ENCODE assay signal across 11 mouse cellular contexts in genomic region chr8:77773256-77773655, GRCm38 (mm10). TPM values are rescaled to one million over a fixed set of nuclear protein-coding genes. Genes with fewer than 3 reads are reported as not detected.
DNase-seq lines count a peak whose midpoint lies in the region; ATAC-seq and TF ChIP-seq lines count a peak whose summit lies in the region.
"Had no signal": no experiment of that assay in that cellular context is flagged by ENCODE, and none has a peak within 500 bp of the region (broad histone marks: within the 10 kb centered on the region; RNA-seq: fewer than 3 reads in every experiment).

No protein-coding gene starts in this region.

- no peak overlapping the region for H3K4me3 ChIP-seq in heart, embryonic 12.5 days
- no peak overlapping the region for H3K4me3 ChIP-seq in lung, postnatal 0 days (ENCODE audit: low read depth, low read length)
- no peak overlapping the region for H3K4me3 ChIP-seq in MEL (ENCODE audit: control insufficient read depth in 1 of 2, insufficient read depth in 1 of 2, low read depth in 2 of 2, low read length in 2 of 2)
- H3K4me3 ChIP-seq: hindbrain, embryonic 12.5 days; midbrain, embryonic 12.5 days had no signal

- no peaks in the 10 kb centered on the region for H3K79me2 ChIP-seq in MEL (ENCODE audit: control insufficient read depth, insufficient read depth, low read length, poor library complexity)

- H3K4me2 ChIP-seq in heart, embryonic 12.5 days: no peak overlapping the region
- no peak overlapping the region for H3K4me2 ChIP-seq in lung, postnatal 0 days (replicated peaks; ENCODE audit: low read depth, low read length)
- H3K4me2 ChIP-seq: hindbrain, embryonic 12.5 days; midbrain, embryonic 12.5 days had no signal

- no peak overlapping the region for H3K9ac ChIP-seq in heart, embryonic 12.5 days
- no peak overlapping the region for H3K9ac ChIP-seq in lung, postnatal 0 days (replicated peaks; ENCODE audit: low read depth)
- H3K9ac ChIP-seq in MEL (ENCODE audit: control insufficient read depth, low read depth, low read length, poor library complexity, severe bottlenecking): no peak overlapping the region
- H3K9ac ChIP-seq: hindbrain, embryonic 12.5 days; midbrain, embryonic 12.5 days had no signal

- TF ChIP-seq POLR2A in MEL (IDR thresholded peaks at IDR 0.05; ENCODE audit: control insufficient read depth in 1 of 2, insufficient read depth in 1 of 2, low read depth in 1 of 2, low read length in 2 of 2, poor library complexity in 1 of 2): no peak

- no peak for DNase-seq in heart, adult 18-20 months
- DNase-seq in lung, postnatal 0 days (ENCODE audit: low spot score): no peak
- no peak for DNase-seq in lung, postnatal 10 days
- DNase-seq in MEL (ENCODE audit: low read depth, low spot score): peak; percentile 2
- DNase-seq: thymus, adult 2 months had no signal

- H3K9me3 ChIP-seq in heart, embryonic 12.5 days (replicated peaks): no peaks in the 10 kb centered on the region; the same call in 1 of the 2 replicates
- no peaks in the 10 kb centered on the region for H3K9me3 ChIP-seq in lung, postnatal 0 days (ENCODE audit: low read length)
- H3K9me3 ChIP-seq in MEL (replicated peaks; ENCODE audit: insufficient read depth, low read length): no peaks in the 10 kb centered on the region
- H3K9me3 ChIP-seq: hindbrain, embryonic 12.5 days; midbrain, embryonic 12.5 days had no signal

- peak overlapping the region; percentile 72 for H3K27ac ChIP-seq in heart, embryonic 12.5 days (ENCODE audit: poor library complexity, severe bottlenecking)
- no peak overlapping the region for H3K27ac ChIP-seq in lung, postnatal 0 days (ENCODE audit: low read length)
- H3K27ac ChIP-seq in MEL (ENCODE audit: control insufficient read depth, low read depth, low read length): no peak overlapping the region
- H3K27ac ChIP-seq: hindbrain, embryonic 12.5 days; midbrain, embryonic 12.5 days had no signal

- no peak for TF ChIP-seq EP300 in lung, postnatal 0 days (IDR thresholded peaks at IDR 0.05)
- no peak for TF ChIP-seq EP300 in MEL (IDR thresholded peaks at IDR 0.05; ENCODE audit: low read depth in 1 of 2, low read length in 2 of 2)

- H3K27me3 ChIP-seq in heart, embryonic 12.5 days (replicated peaks): no peaks in the 10 kb centered on the region
- no peaks in the 10 kb centered on the region for H3K27me3 ChIP-seq in lung, postnatal 0 days (replicated peaks; ENCODE audit: insufficient read depth, low read length)
- H3K27me3 ChIP-seq in MEL (ENCODE audit: control insufficient read depth in 1 of 2, insufficient read depth in 2 of 2, low read length in 2 of 2): no peaks in the 10 kb centered on the region; a peak in 1 of 4 replicates
- H3K27me3 ChIP-seq: hindbrain, embryonic 12.5 days; midbrain, embryonic 12.5 days had no signal

- no peaks in the 10 kb centered on the region for H3K36me3 ChIP-seq in heart, embryonic 12.5 days
- no peaks in the 10 kb centered on the region for H3K36me3 ChIP-seq in lung, postnatal 0 days (ENCODE audit: insufficient read depth, low read length)
- no peaks in the 10 kb centered on the region for H3K36me3 ChIP-seq in MEL (ENCODE audit: control insufficient read depth in 1 of 2, insufficient read depth in 2 of 2, low read length in 2 of 2)
- H3K36me3 ChIP-seq: hindbrain, embryonic 12.5 days; midbrain, embryonic 12.5 days had no signal

- peaks cover 17% of the 10 kb centered on the region for H3K4me1 ChIP-seq in heart, embryonic 12.5 days (replicated peaks)
- no peaks in the 10 kb centered on the region for H3K4me1 ChIP-seq in lung, postnatal 0 days (ENCODE audit: insufficient read depth, low read depth, low read length)
- no peaks in the 10 kb centered on the region for H3K4me1 ChIP-seq in MEL (ENCODE audit: control insufficient read depth in 1 of 2, insufficient read depth in 2 of 2, low read length in 2 of 2)
- H3K4me1 ChIP-seq: hindbrain, embryonic 12.5 days had no signal

- no peak; the same call in 1 of the 2 replicates for TF ChIP-seq RAD21 in MEL (IDR thresholded peaks at IDR 0.05; ENCODE audit: low read depth, low read length)

- peak; percentile 61 for TF ChIP-seq CTCF in lung, postnatal 0 days (IDR thresholded peaks at IDR 0.05)
- TF ChIP-seq CTCF in MEL (IDR thresholded peaks at IDR 0.05 in 2 of 3, conservative IDR thresholded peaks at IDR 0.05 in 1 of 3; ENCODE audit: control insufficient read depth in 1 of 3, insufficient read depth in 1 of 3, low read depth in 2 of 3, low read length in 3 of 3, poor library complexity in 1 of 3, severe bottlenecking in 1 of 3): peak; percentile 40 to 61 (median 40); a peak in 5 of 6 replicates

- no peak for ATAC-seq in heart, embryonic 12.5 days (ENCODE audit: insufficient number of reproducible peaks, low FRiP score)
- no peak for ATAC-seq in lung, postnatal 0 days
- peak; percentile 55; the same call in 1 of the 2 replicates for ATAC-seq in megakaryocyte progenitor cell, adult 5-6 weeks (replicated peaks; ENCODE audit: poor library complexity)
- ATAC-seq in megakaryocyte, adult 5-6 weeks (ENCODE audit: poor library complexity, severe bottlenecking): no peak

- 67% methylated on average over 5 of the region's 5 CpGs for WGBS in heart, embryonic 12.5 days
- WGBS in lung, postnatal 0 days: 82% methylated on average over 5 of the region's 5 CpGs

TF ChIP-seq in MEL, 35 proteins besides CTCF, POLR2A, EP300 and RAD21:
- TF ChIP-seq POLR2AphosphoS2 (IDR thresholded peaks at IDR 0.05; ENCODE audit: low read length) (no peak), MAZ (IDR thresholded peaks at IDR 0.05; ENCODE audit: low read depth, low read length) (no peak), GATA1 (IDR thresholded peaks at IDR 0.05; ENCODE audit: low read depth, low read length) (no peak), ZNF384 (IDR thresholded peaks at IDR 0.05; ENCODE audit: low read depth, low read length) (no peak), MAFK (IDR thresholded peaks at IDR 0.05; ENCODE audit: borderline replicate concordance, low read depth, low read length) (no peak), MEF2A (IDR thresholded peaks at IDR 0.05; ENCODE audit: extremely low read depth, insufficient replicate concordance, low read depth, low read length, poor library complexity, severe bottlenecking) (no peak), ZMIZ1 (IDR thresholded peaks at IDR 0.05; ENCODE audit: low read depth, low read length) (no peak), E2F4 (IDR thresholded peaks at IDR 0.05; ENCODE audit: borderline replicate concordance, low read depth, low read length) (no peak), NELFE (IDR thresholded peaks at IDR 0.05; ENCODE audit: low read depth, low read length) (no peak), MYC (IDR thresholded peaks at IDR 0.05; ENCODE audit: low read depth, low read length) (no peak), UBTF (IDR thresholded peaks at IDR 0.05; ENCODE audit: borderline replicate concordance, insufficient read depth, low read depth, low read length) (no peak)

RNA-seq across cellular contexts. Expression of gene Ednra, which starts 49.0 kb away (rescaled TPM):
- polyA plus RNA-seq in heart, embryonic 12.5 days (2016; fragmentation: Nextera tagmentation; extraction: Ambion mirVana): 42.0 and 45.6 TPM in 2 replicates
- total RNA-seq in heart, adult 18-20 months (2021): 10 to 100 TPM; 42.7 to 51.6 TPM
- polyA plus RNA-seq in lung, postnatal 0 days (2015; fragmentation: Nextera tagmentation; extraction: Ambion mirVana): 54.6 and 57.6 TPM in 2 replicates
- not detected in 2 replicates for total RNA-seq in MEL (2012; rRNA removed)
- polyA plus RNA-seq in MEL (2012; ENCODE audit: insufficient read depth in 1 of 2, insufficient read length in 2 of 2, low read depth in 1 of 2, low replicate concordance in 2 of 2, missing spikeins in 1 of 2): not detected
- 0.81 and 1.5 TPM in 2 replicates for total RNA-seq in megakaryocyte progenitor cell, adult 5-6 weeks (2015)
- total RNA-seq in megakaryocyte progenitor cell, adult 5-6 weeks (2017): 0.25 and 1.0 TPM in 2 replicates
- 1.2 and 1.3 TPM in 2 replicates for total RNA-seq in megakaryocyte, adult 5-6 weeks (2015)
- 0.81 and 1.9 TPM in 2 replicates for total RNA-seq in megakaryocyte, adult 5-6 weeks (2017)
- total RNA-seq: neutrophil, adult 5-6 weeks had no signal

Comparison
In these comparisons a context has a peak if more than half of its experiments do, and no peak if none do; other contexts are left out.
1. RNA of gene Ednra, which starts 49.0 kb away (total RNA-seq): 42.7 to 51.6 TPM in heart, adult 18-20 months; 0.81 to 1.9 TPM in megakaryocyte, adult 5-6 weeks, 0.25 to 1.5 TPM in megakaryocyte progenitor cell, adult 5-6 weeks and not detected in MEL; every median in the first group is over 10 times any median in the second.